Mouse (Mus musculus) liver, embryonic 14.5 days (tissue): Measurements from ENCODE around the gene Myo10. TPM values are rescaled to one million over a fixed set of nuclear protein-coding genes. Genes with fewer than 3 reads are reported as not detected.
A peak's percentile ranks its signal among the peaks of the same experiment; 100 is the strongest.
"Not testable (repeated sequence)": the region's sequence is repeated elsewhere in the genome, so short reads cannot be mapped to it uniquely, and the experiment has no call there.

ENCODE experiments used
- ATAC-seq: fragments of 200-750 bp; cut with Nextera tagmentation; 2 replicates; pipeline ENCODE4 v1.8.0; 2017; ENCODE audit warnings: moderate number of reproducible peaks, mild to moderate bottlenecking, moderate library complexity; ENCODE audit not compliant: insufficient read depth
- DNase-seq, 3 experiments: peaks; one replicate each; pipeline ENCODE4 v3.0.0-alpha.2; 2012 to 2013; ENCODE audit warnings: low read depth in 3 of 3, low spot score in 3 of 3
- H3K27ac ChIP-seq: fragments of 300-500 bp; sonication (generic); 2 replicates; pipeline ENCODE4 v1.5.1; 2014; ENCODE audit warnings: moderate library complexity, mild to moderate bottlenecking, control low read depth, inconsistent platforms
- H3K27me3 ChIP-seq: fragments of 300-500 bp; sonication (generic); 2 replicates; pipeline ENCODE4 v1.6.1; 2014; ENCODE audit warnings: mild to moderate bottlenecking, low read length, moderate library complexity; ENCODE audit not compliant: control insufficient read depth, insufficient read depth
- H3K36me3 ChIP-seq: fragments of 300-500 bp; sonication (generic); replicated peaks from 2 replicates; pipeline ENCODE4 v1.6.1; 2014; ENCODE audit warnings: low read depth; ENCODE audit not compliant: control insufficient read depth, insufficient read depth
- H3K4me1 ChIP-seq, 2 experiments: fragments of 200-500 bp in 1 of 2; fragments of 300-500 bp in 1 of 2; sonication (generic) in 1 of 2; replicated peaks; 2 replicates each; pipeline ENCODE4 v1.6.1; 2012 to 2014; ENCODE audit warnings: antibody characterized with exemption in 1 of 2, inconsistent platforms in 1 of 2, low read length in 1 of 2; ENCODE audit not compliant: control insufficient read depth in 2 of 2, insufficient read depth in 2 of 2
- H3K4me2 ChIP-seq: fragments of 300-500 bp; sonication (generic); 2 replicates; pipeline ENCODE4 v1.6.1; 2014; ENCODE audit warnings: low read depth, mild to moderate bottlenecking, control low read depth, moderate library complexity
- H3K4me3 ChIP-seq, 2 experiments: fragments of 200-500 bp in 1 of 2; fragments of 300-500 bp in 1 of 2; sonication (generic) in 1 of 2; 2 replicates each; pipeline ENCODE4 v1.5.1; 2012 to 2014; ENCODE audit warnings: low read depth in 2 of 2, low read length in 2 of 2, mild to moderate bottlenecking in 2 of 2, control low read depth in 1 of 2, inconsistent platforms in 1 of 2, moderate library complexity in 1 of 2; ENCODE audit not compliant: insufficient read depth in 1 of 2
- H3K9ac ChIP-seq: fragments of 300-500 bp; sonication (generic); replicated peaks from 2 replicates; pipeline ENCODE4 v1.6.1; 2014; ENCODE audit warnings: mild to moderate bottlenecking, control low read depth, moderate library complexity
- H3K9me3 ChIP-seq: fragments of 300-500 bp; sonication (generic); 2 replicates; pipeline ENCODE4 v1.6.1; 2016; ENCODE audit warnings: low read length, mixed read lengths; ENCODE audit not compliant: control insufficient read depth
- CTCF ChIP-seq: IDR thresholded peaks from 2 replicates; pipeline ENCODE4 v1.5.1; 2016; ENCODE audit warnings: antibody characterized with exemption, low read depth, control low read depth
- EP300 ChIP-seq: IDR thresholded peaks from 2 replicates; pipeline ENCODE4 v1.6.1; 2016; ENCODE audit warnings: antibody characterized with exemption, low read depth
- WGBS: fragments of 180-500 bp; shearing (Covaris S2); extraction: QIAGEN DNeasy Blood & Tissue Kit; methylation state at CpG from one replicate; pipeline ENCODE4 v1.1.7; 2014; ENCODE audit not compliant: insufficient replicate concordance; 5-methylcytosine and 5-hydroxymethylcytosine counted together
- polyA plus RNA-seq, 2 experiments: library from polyadenylated mRNA; depleted of rRNA in 1 of 2; stranded (reverse) in 1 of 2; unstranded in 1 of 2; fragments of >200 nt; fragmentation: Nextera tagmentation in 1 of 2; extraction: Ambion mirVana in 1 of 2; gene quantifications; 2 replicates each; pipeline versions ENCODE4 v1.2.1 to v1.2.3; 2012 to 2014

The Myo10 gene
- polyA plus RNA-seq, 2 experiments = 2.6 to 2.9 TPM

DNA sequence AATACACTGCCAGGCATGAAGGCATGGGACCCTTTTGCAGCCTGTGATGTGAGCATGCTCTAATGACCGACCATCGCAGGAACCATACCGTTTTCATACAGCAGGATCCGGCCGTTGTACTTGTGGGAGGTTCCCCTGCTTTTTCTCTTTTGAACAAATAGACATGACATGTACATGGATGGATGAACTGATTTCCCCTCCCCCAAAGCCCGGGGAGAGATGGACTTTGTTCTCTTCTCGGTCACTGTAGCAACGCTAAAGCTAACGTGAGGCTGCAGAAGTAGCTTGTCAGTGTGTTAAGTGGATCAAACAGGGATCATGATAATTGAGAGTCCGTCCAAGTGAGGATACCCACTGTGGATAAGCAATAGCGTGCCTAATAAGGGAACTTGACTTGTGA, 93.7 kb downstream of the Myo10 start:
- WGBS = 72% methylated on average over 11 of the region's 11 CpGs
- H3K4me1 ChIP-seq = peaks cover 0 to 4% of the 10 kb centered on the region in 2 experiments; a peak in 2 of 4 replicates
- TF ChIP-seq CTCF = no peak
- no peak for TF ChIP-seq EP300
- no peaks in the 10 kb centered on the region for H3K9me3 ChIP-seq
- no peak overlapping the region for H3K4me3 ChIP-seq
- ATAC-seq (no peak), DNase-seq (no peak)
- H3K27me3 ChIP-seq = no peaks in the 10 kb centered on the region
- H3K9ac ChIP-seq = no peak overlapping the region
- H3K27ac ChIP-seq = no peak overlapping the region
- H3K4me2 ChIP-seq = no peak overlapping the region
- H3K36me3 ChIP-seq = no peaks in the 10 kb centered on the region

DNA sequence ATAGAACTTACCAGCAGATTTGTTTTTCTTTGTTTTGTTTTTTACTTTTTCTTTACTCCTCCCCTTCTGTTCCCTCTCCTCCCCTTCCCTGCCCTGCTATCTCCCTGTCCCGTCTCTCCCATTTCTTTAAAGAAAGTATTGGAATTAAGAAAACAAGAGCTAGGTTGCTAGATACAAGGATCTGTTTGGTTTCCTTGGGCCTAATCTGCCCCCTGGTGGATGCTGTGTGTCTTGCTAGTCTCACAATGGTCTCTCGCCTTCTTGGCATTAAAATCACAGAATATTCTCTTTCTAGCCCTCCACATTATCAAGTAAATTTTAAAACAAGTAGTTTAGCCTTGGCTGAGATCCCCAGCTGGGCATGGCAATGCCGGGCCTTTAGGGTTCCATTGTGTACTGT, 94.7 kb downstream of the Myo10 start:
- no peak overlapping the region for H3K27ac ChIP-seq
- no peaks in the 10 kb centered on the region for H3K36me3 ChIP-seq
- peaks cover 0 to 4% of the 10 kb centered on the region in 2 experiments; a peak in 2 of 4 replicates for H3K4me1 ChIP-seq
- H3K27me3 ChIP-seq = no peaks in the 10 kb centered on the region
- H3K9me3 ChIP-seq = no peaks in the 10 kb centered on the region
- ATAC-seq (no peak), DNase-seq (peak; percentile 20 to 38 (median 26))
- WGBS = 27% methylated on average over 3 of the region's 3 CpGs
- H3K4me3 ChIP-seq = no peak overlapping the region
- peak; percentile 71 for TF ChIP-seq CTCF
- TF ChIP-seq EP300 = no peak
- no peak overlapping the region for H3K4me2 ChIP-seq
- H3K9ac ChIP-seq = no peak overlapping the region

GRCm38 (mm10) chr15:25718104-25718503, 95.8 kb downstream of the Myo10 start:
- not testable (repeated sequence) for H3K9me3 ChIP-seq, DNase-seq, H3K27me3 ChIP-seq, H3K9ac ChIP-seq, H3K36me3 ChIP-seq, ATAC-seq, H3K4me2 ChIP-seq, H3K27ac ChIP-seq, H3K4me3 ChIP-seq, H3K4me1 ChIP-seq
- WGBS = 63% methylated on average over 1 of the region's 4 CpGs

- 67% methylated on average over 8 of the region's 8 CpGs for WGBS
- Histone ChIP-seq H3K36me3 (no peaks in the 10 kb centered on the region), H3K9ac (no peak overlapping the region), H3K9me3 (no peaks in the 10 kb centered on the region), H3K4me3 (no peak overlapping the region), H3K27me3 (no peaks in the 10 kb centered on the region), H3K27ac (no peak overlapping the region), H3K4me1 (peaks cover 0 to 4% of the 10 kb centered on the region in 2 experiments; a peak in 2 of 4 replicates), H3K4me2 (no peak overlapping the region)
- ATAC-seq (no peak), DNase-seq (no peak)
- TF ChIP-seq CTCF = no peak
- no peak for TF ChIP-seq EP300
These were observed 96.9 kb downstream of the Myo10 start for GRCm38 (mm10) chr15:25719270-25719669.

GRCm38 (mm10) chr15:25720263-25720662, 97.9 kb downstream of the Myo10 start:
- Histone ChIP-seq H3K27me3 (no peaks in the 10 kb centered on the region), H3K9ac (no peak overlapping the region), H3K4me3 (no peak overlapping the region), H3K9me3 (no peaks in the 10 kb centered on the region), H3K4me2 (no peak overlapping the region), H3K27ac (no peak overlapping the region), H3K36me3 (no peaks in the 10 kb centered on the region), H3K4me1 (peaks cover 0 to 4% of the 10 kb centered on the region in 2 experiments; a peak in 2 of 4 replicates)
- DNase-seq = no peak
- ATAC-seq = no peak
- TF ChIP-seq EP300 (no peak), CTCF (no peak)
- WGBS = 69% methylated on average over 6 of the region's 6 CpGs
